ENCODE assay signal across 9 mouse cellular contexts in genomic region chr10:62104835-62105576, GRCm38 (mm10). TPM values are rescaled to one million over a fixed set of nuclear protein-coding genes. Genes with fewer than 3 reads are reported as not detected.
A peak's percentile ranks its signal among the peaks of the same experiment; 100 is the strongest.
DNase-seq lines count a peak whose midpoint lies in the region; ATAC-seq and TF ChIP-seq lines count a peak whose summit lies in the region.
"Had no signal": no experiment of that assay in that cellular context is flagged by ENCODE, and none has a peak within 500 bp of the region (broad histone marks: within the 10 kb centered on the region; RNA-seq: fewer than 3 reads in every experiment).

No protein-coding gene starts in this region.

- no peaks in the 10 kb centered on the region for H3K9me3 ChIP-seq in forebrain, embryonic 10.5 days
- H3K9me3 ChIP-seq in forebrain, embryonic 16.5 days (ENCODE audit: control insufficient read depth, low read length), result no peaks in the 10 kb centered on the region
- H3K9me3 ChIP-seq: limb, embryonic 12.5 days had no signal

- ATAC-seq in forebrain, embryonic 16.5 days, result no peak
- peak; percentile 64 for ATAC-seq in CD4-positive, CD25-positive, alpha-beta regulatory T cell, adult 4 months

- H3K4me1 ChIP-seq in forebrain, embryonic 10.5 days, result peaks cover 25% of the 10 kb centered on the region
- peaks cover 32% of the 10 kb centered on the region for H3K4me1 ChIP-seq in forebrain, embryonic 16.5 days (replicated peaks; ENCODE audit: control insufficient read depth, insufficient read depth, low read length)
- H3K4me1 ChIP-seq in embryonic fibroblast, embryonic 13.5 days (ENCODE audit: control insufficient read depth, insufficient read depth, low read length), result no peaks in the 10 kb centered on the region

- H3K36me3 ChIP-seq in forebrain, embryonic 10.5 days (replicated peaks), result no peaks in the 10 kb centered on the region
- H3K36me3 ChIP-seq in forebrain, embryonic 16.5 days (ENCODE audit: control insufficient read depth, insufficient read depth), result no peaks in the 10 kb centered on the region
- H3K36me3 ChIP-seq: limb, embryonic 12.5 days had no signal

- TF ChIP-seq CTCF in embryonic fibroblast, embryonic 13.5 days (IDR thresholded peaks at IDR 0.05; ENCODE audit: borderline replicate concordance, insufficient read depth, low read length), result peak; percentile 59

- peak; percentile 66 for DNase-seq in forebrain, embryonic 10.5 days (ENCODE audit: extremely low spot score, low spot score)
- DNase-seq in brain, adult 2 months (ENCODE audit: low read depth, low spot score), result peak; percentile 93
- peak; percentile 53 for DNase-seq in layer of hippocampus, adult 9-10 months (ENCODE audit: low spot score)
- peak; percentile 74 for DNase-seq in lung, postnatal 36 days
- peak; percentile 27 to 31 for DNase-seq in spleen, postnatal 36 days (ENCODE audit: low spot score in 2 of 2)

- H3K4me2 ChIP-seq in forebrain, embryonic 16.5 days (ENCODE audit: low read length), result no peak overlapping the region
- H3K4me2 ChIP-seq: limb, embryonic 12.5 days had no signal

- H3K9ac ChIP-seq in forebrain, embryonic 16.5 days (replicated peaks; ENCODE audit: low read depth, low read length), result no peak overlapping the region
- H3K9ac ChIP-seq: limb, embryonic 12.5 days had no signal

- 30% methylated on average over 7 of the region's 7 CpGs for WGBS in forebrain, embryonic 10.5 days
- WGBS in forebrain, embryonic 16.5 days, result 32% methylated on average over 7 of the region's 7 CpGs

- H3K27me3 ChIP-seq in forebrain, embryonic 10.5 days (ENCODE audit: poor library complexity, severe bottlenecking), result peaks cover 71% of the 10 kb centered on the region
- 0 out of 2 replicates have a peak, but pooled peaks cover 2% of the 10 kb centered on the region for H3K27me3 ChIP-seq in forebrain, embryonic 16.5 days (replicated peaks; ENCODE audit: control insufficient read depth, insufficient read depth, low read length)

- H3K4me3 ChIP-seq in forebrain, embryonic 10.5 days, result no peak overlapping the region
- H3K4me3 ChIP-seq in forebrain, embryonic 16.5 days (replicated peaks; ENCODE audit: low read length), result no peak overlapping the region
- no peak overlapping the region for H3K4me3 ChIP-seq in embryonic fibroblast, embryonic 13.5 days (ENCODE audit: insufficient read depth, low read length)
- H3K4me3 ChIP-seq: limb, embryonic 12.5 days had no signal

- H3K27ac ChIP-seq in forebrain, embryonic 10.5 days, result no peak overlapping the region
- no peak overlapping the region for H3K27ac ChIP-seq in forebrain, embryonic 16.5 days (ENCODE audit: low read length)
- H3K27ac ChIP-seq in embryonic fibroblast, embryonic 13.5 days (ENCODE audit: insufficient read depth, low read length), result no peak overlapping the region
- H3K27ac ChIP-seq: limb, embryonic 12.5 days had no signal

- TF ChIP-seq POLR2A in embryonic fibroblast, embryonic 13.5 days (IDR thresholded peaks at IDR 0.05; ENCODE audit: low read depth, low read length), result no peak

RNA-seq across cellular contexts. Expression of gene Neurog3, which starts 27.9 kb away (rescaled TPM):
- polyA plus RNA-seq in forebrain, embryonic 10.5 days (2016; fragmentation: Nextera tagmentation; extraction: Ambion mirVana), result 0.24 and 1.3 TPM in 2 replicates
- polyA plus RNA-seq in forebrain, embryonic 16.5 days (2015; fragmentation: Nextera tagmentation; extraction: Ambion mirVana), result 0.16 TPM in 1 of 2 replicates, not detected in the other
- not detected for polyA plus RNA-seq in CD4-positive, CD25-positive, alpha-beta regulatory T cell, adult 4 months (2017; shearing (Covaris generic))
- not detected in 2 replicates for polyA plus RNA-seq in embryonic fibroblast, embryonic 13.5 days (2011; ENCODE audit: insufficient read length, low read depth, missing spikeins)
- polyA plus RNA-seq: limb, embryonic 12.5 days had no signal

RNA-seq across cellular contexts. Expression of gene Fam241b, which starts 38.7 kb away (rescaled TPM):
- polyA plus RNA-seq in forebrain, embryonic 10.5 days (2016; fragmentation: Nextera tagmentation; extraction: Ambion mirVana), result 20.0 and 21.0 TPM in 2 replicates
- 153 and 185 TPM in 2 replicates for polyA plus RNA-seq in forebrain, embryonic 16.5 days (2015; fragmentation: Nextera tagmentation; extraction: Ambion mirVana)
- 1 to 10 TPM; 5.8 to 6.8 TPM for polyA plus RNA-seq in CD4-positive, CD25-positive, alpha-beta regulatory T cell, adult 4 months (2017; shearing (Covaris generic))
- polyA plus RNA-seq in embryonic fibroblast, embryonic 13.5 days (2011; ENCODE audit: insufficient read length, low read depth, missing spikeins), result 0.81 and 1.3 TPM in 2 replicates

Comparison
In these comparisons a context has a peak if more than half of its experiments do, and no peak if none do; other contexts are left out.
1. DNase-seq: peak in every context shown above with its lines; median percentile 93 in brain, adult 2 months; 74 in lung, postnatal 36 days; 66 in forebrain, embryonic 10.5 days; 53 in layer of hippocampus, adult 9-10 months; 29 in spleen, postnatal 36 days.